Mouse (Mus musculus): Measurements from ENCODE around the gene Rnf216. TPM values are rescaled to one million over a fixed set of nuclear protein-coding genes. Genes with fewer than 3 reads are reported as not detected.

Gene Rnf216
- polyA plus RNA-seq, 2 experiments = 9.7 to 10.8 TPM

GRCm38 (mm10) chr5:142998171-142998570, 114.6 kb downstream of the Rnf216 start:
- H3K4me3 ChIP-seq (ENCODE audit: insufficient read depth in 1 of 2, low read depth in 2 of 2, low read length in 2 of 2) = no peak overlapping the region
- WGBS (ENCODE audit: insufficient replicate concordance) = 64% methylated on average over 2 of the region's 2 CpGs
- ATAC-seq (ENCODE audit: insufficient read depth) (no peak), DNase-seq (ENCODE audit: low read depth in 3 of 3, low spot score in 3 of 3) (no peak)
- 0 out of 2 replicates have a peak, but pooled peaks cover 3% of the 10 kb centered on the region for H3K36me3 ChIP-seq (replicated peaks; ENCODE audit: control insufficient read depth, insufficient read depth, low read depth)
- no peak overlapping the region for H3K4me2 ChIP-seq (ENCODE audit: low read depth)
- no peak overlapping the region for H3K27ac ChIP-seq
- TF ChIP-seq CTCF (IDR thresholded peaks at IDR 0.05; ENCODE audit: low read depth) = no peak
- TF ChIP-seq EP300 (IDR thresholded peaks at IDR 0.05; ENCODE audit: low read depth) = no peak
- H3K9ac ChIP-seq (replicated peaks) = no peak overlapping the region
- no peaks in the 10 kb centered on the region for H3K9me3 ChIP-seq (ENCODE audit: control insufficient read depth, low read length)
- no peaks in the 10 kb centered on the region for H3K27me3 ChIP-seq (ENCODE audit: control insufficient read depth, insufficient read depth, low read length)
- peaks cover 0 to 10% of the 10 kb centered on the region in 2 experiments; a peak in 1 of 4 replicates for H3K4me1 ChIP-seq (replicated peaks; ENCODE audit: control insufficient read depth in 2 of 2, insufficient read depth in 2 of 2, low read length in 1 of 2)

- no peaks in the 10 kb centered on the region for H3K27me3 ChIP-seq (ENCODE audit: control insufficient read depth, insufficient read depth, low read length)
- no peak for DNase-seq (ENCODE audit: low read depth in 3 of 3, low spot score in 3 of 3)
- TF ChIP-seq EP300 (IDR thresholded peaks at IDR 0.05; ENCODE audit: low read depth) (no peak), CTCF (IDR thresholded peaks at IDR 0.05; ENCODE audit: low read depth) (no peak)
- H3K4me1 ChIP-seq (replicated peaks; ENCODE audit: control insufficient read depth in 2 of 2, insufficient read depth in 2 of 2, low read length in 1 of 2) = peaks cover 0 to 10% of the 10 kb centered on the region in 2 experiments; a peak in 1 of 4 replicates
- no peak overlapping the region for H3K27ac ChIP-seq
- H3K9me3 ChIP-seq (ENCODE audit: control insufficient read depth, low read length) = no peaks in the 10 kb centered on the region
- H3K4me2 ChIP-seq (ENCODE audit: low read depth) = no peak overlapping the region
- no peak overlapping the region for H3K9ac ChIP-seq (replicated peaks)
- WGBS (ENCODE audit: insufficient replicate concordance) = 64% methylated on average over 9 of the region's 9 CpGs
- no peak for ATAC-seq (ENCODE audit: insufficient read depth)
- H3K4me3 ChIP-seq (ENCODE audit: insufficient read depth in 1 of 2, low read depth in 2 of 2, low read length in 2 of 2) = no peak overlapping the region
- peaks cover 7% of the 10 kb centered on the region for H3K36me3 ChIP-seq (replicated peaks; ENCODE audit: control insufficient read depth, insufficient read depth, low read depth)
These were observed 115.3 kb downstream of the Rnf216 start for GRCm38 (mm10) chr5:142997526-142997925.

GRCm38 (mm10) chr5:142994746-142995145, 118.0 kb downstream of the Rnf216 start:
- Histone ChIP-seq H3K4me3 (ENCODE audit: insufficient read depth in 1 of 2, low read depth in 2 of 2, low read length in 2 of 2) (no peak overlapping the region), H3K4me2 (ENCODE audit: low read depth) (no peak overlapping the region), H3K4me1 (replicated peaks; ENCODE audit: control insufficient read depth in 2 of 2, insufficient read depth in 2 of 2, low read length in 1 of 2) (peaks cover 0 to 5% of the 10 kb centered on the region in 2 experiments; a peak in 1 of 4 replicates), H3K27me3 (ENCODE audit: control insufficient read depth, insufficient read depth, low read length) (no peaks in the 10 kb centered on the region), H3K9ac (replicated peaks) (no peak overlapping the region), H3K9me3 (ENCODE audit: control insufficient read depth, low read length) (no peaks in the 10 kb centered on the region), H3K27ac (no peak overlapping the region), H3K36me3 (replicated peaks; ENCODE audit: control insufficient read depth, insufficient read depth, low read depth) (peaks cover 10% of the 10 kb centered on the region)
- no peak for ATAC-seq (ENCODE audit: insufficient read depth)
- no peak for TF ChIP-seq EP300 (IDR thresholded peaks at IDR 0.05; ENCODE audit: low read depth)
- TF ChIP-seq CTCF (IDR thresholded peaks at IDR 0.05; ENCODE audit: low read depth) = no peak
- 82% methylated on average over 2 of the region's 2 CpGs for WGBS (ENCODE audit: insufficient replicate concordance)
- no peak for DNase-seq (ENCODE audit: low read depth in 3 of 3, low spot score in 3 of 3)

GRCm38 (mm10) chr5:142989167-142989566, 123.6 kb downstream of the Rnf216 start:
- no peak for DNase-seq (ENCODE audit: low read depth in 3 of 3, low spot score in 3 of 3)
- H3K9me3 ChIP-seq (ENCODE audit: control insufficient read depth, low read length) = no peaks in the 10 kb centered on the region
- H3K4me2 ChIP-seq (ENCODE audit: low read depth) = no peak overlapping the region
- TF ChIP-seq CTCF (IDR thresholded peaks at IDR 0.05; ENCODE audit: low read depth) (no peak), EP300 (IDR thresholded peaks at IDR 0.05; ENCODE audit: low read depth) (no peak)
- ATAC-seq (ENCODE audit: insufficient read depth) = no peak
- H3K27me3 ChIP-seq (ENCODE audit: control insufficient read depth, insufficient read depth, low read length) = no peaks in the 10 kb centered on the region
- no peak overlapping the region for H3K4me3 ChIP-seq (ENCODE audit: insufficient read depth in 1 of 2, low read depth in 2 of 2, low read length in 2 of 2)
- H3K9ac ChIP-seq (replicated peaks) = no peak overlapping the region
- H3K36me3 ChIP-seq (replicated peaks; ENCODE audit: control insufficient read depth, insufficient read depth, low read depth) = peaks cover 10% of the 10 kb centered on the region
- 71% methylated on average over 3 of the region's 3 CpGs for WGBS (ENCODE audit: insufficient replicate concordance)
- H3K4me1 ChIP-seq (replicated peaks; ENCODE audit: control insufficient read depth in 2 of 2, insufficient read depth in 2 of 2, low read length in 1 of 2) = peaks cover 12 to 15% of the 10 kb centered on the region in 2 experiments
- H3K27ac ChIP-seq = no peak overlapping the region

- H3K27ac ChIP-seq = no peak overlapping the region
- H3K4me2 ChIP-seq (ENCODE audit: low read depth) = no peak overlapping the region
- no peaks in the 10 kb centered on the region for H3K9me3 ChIP-seq (ENCODE audit: control insufficient read depth, low read length)
- WGBS (ENCODE audit: insufficient replicate concordance) = 75% methylated on average over 5 of the region's 5 CpGs
- no peak for TF ChIP-seq EP300 (IDR thresholded peaks at IDR 0.05; ENCODE audit: low read depth)
- TF ChIP-seq CTCF (IDR thresholded peaks at IDR 0.05; ENCODE audit: low read depth) = no peak
- no peak for DNase-seq (ENCODE audit: low read depth in 3 of 3, low spot score in 3 of 3)
- no peak for ATAC-seq (ENCODE audit: insufficient read depth)
- peaks cover 17 to 20% of the 10 kb centered on the region in 2 experiments for H3K4me1 ChIP-seq (replicated peaks; ENCODE audit: control insufficient read depth in 2 of 2, insufficient read depth in 2 of 2, low read length in 1 of 2)
- no peak overlapping the region for H3K9ac ChIP-seq (replicated peaks)
- no peak overlapping the region for H3K4me3 ChIP-seq (ENCODE audit: insufficient read depth in 1 of 2, low read depth in 2 of 2, low read length in 2 of 2)
- no peaks in the 10 kb centered on the region for H3K27me3 ChIP-seq (ENCODE audit: control insufficient read depth, insufficient read depth, low read length)
- H3K36me3 ChIP-seq (replicated peaks; ENCODE audit: control insufficient read depth, insufficient read depth, low read depth) = peaks cover 9% of the 10 kb centered on the region
These were observed 124.3 kb downstream of the Rnf216 start for GRCm38 (mm10) chr5:142988520-142988919.
